Mouse (Mus musculus) adrenal gland, adult 18-20 months (tissue): ENCODE measurements at regions not wholly inside any gene's neighbourhood (a gene's known extent, or its start where the extent isn't known, plus 50 kb on each side); places are given as distances from the start of the nearest gene placed in this dataset.
A peak's percentile ranks its signal among the peaks of the same experiment; 100 is the strongest.
"Not testable (repeated sequence)": the region's sequence is repeated elsewhere in the genome, so short reads cannot be mapped to it uniquely, and the experiment has no call there.

Source experiments
- DNase-seq, 2 experiments: peaks; one replicate each; pipeline ENCODE4 v3.0.0; 2021 to 2022; ENCODE audit warnings: low spot score in 2 of 2

DNA sequence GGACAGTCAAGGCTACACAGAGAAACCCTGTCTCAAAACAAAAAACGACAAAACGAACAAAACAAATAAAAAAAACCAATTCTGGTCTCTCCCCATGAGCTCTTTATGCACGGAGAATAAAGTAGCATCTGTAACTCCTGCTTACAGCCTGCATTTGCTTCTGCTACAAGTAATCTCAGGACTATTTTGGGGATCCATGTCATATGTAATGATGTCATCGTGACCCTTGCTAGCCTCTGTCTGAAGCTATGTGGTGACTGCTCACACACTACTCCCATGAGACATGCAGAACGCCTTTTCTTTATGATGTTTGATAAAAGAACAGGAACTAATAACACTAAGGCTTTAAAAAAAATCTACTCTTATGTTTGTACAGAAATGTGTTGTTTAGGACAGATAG, 448.0 kb downstream of the Cbln4 start:
- DNase-seq = no peak

- no peak for DNase-seq
Observed at GRCm38 (mm10) chr2:171593884-171594283, 449.4 kb downstream of the Cbln4 start.

DNA sequence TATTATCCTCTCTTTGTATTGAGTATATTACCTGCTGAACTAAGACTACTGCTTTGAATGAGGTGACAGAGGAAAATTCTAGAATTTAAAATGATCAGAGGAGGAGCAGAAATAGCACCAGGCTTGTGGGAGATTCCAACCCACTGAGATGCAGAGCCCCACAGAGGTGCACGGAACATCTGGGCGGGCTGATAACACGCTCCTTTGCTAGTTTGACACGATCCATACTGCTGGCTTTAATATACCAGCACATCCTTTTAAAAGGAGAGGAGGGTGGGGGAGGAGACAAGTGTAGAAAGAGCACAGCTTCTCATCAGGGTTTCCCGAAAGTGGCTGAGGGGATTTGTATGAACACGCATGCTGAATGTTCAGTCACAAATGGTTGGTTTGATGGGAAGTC, 451.0 kb downstream of the Cbln4 start:
- no peak for DNase-seq

DNA sequence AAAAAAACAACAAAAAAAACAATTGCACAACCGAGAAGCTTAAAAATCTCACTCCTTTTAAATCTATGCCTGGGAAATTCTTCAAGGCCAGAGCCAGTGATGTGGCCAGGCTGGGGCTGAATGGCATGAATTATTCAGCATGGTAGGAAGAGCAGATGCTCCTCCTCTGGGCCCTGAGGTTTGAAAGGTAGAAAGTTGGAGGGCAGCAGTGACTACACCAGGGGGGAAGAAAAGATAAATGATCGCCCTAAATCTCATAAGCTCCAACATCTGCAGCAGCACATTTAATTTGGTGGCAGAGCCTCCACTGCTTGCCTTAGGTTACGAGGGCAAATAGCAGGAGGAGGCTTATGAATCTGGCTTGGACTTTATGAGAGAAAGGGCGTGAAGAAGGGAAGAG, 455.1 kb downstream of the Cbln4 start:
- no peak for DNase-seq

- no peak for DNase-seq
Observed at GRCm38 (mm10) chr2:171587635-171588034, 455.6 kb downstream of the Cbln4 start.

DNA sequence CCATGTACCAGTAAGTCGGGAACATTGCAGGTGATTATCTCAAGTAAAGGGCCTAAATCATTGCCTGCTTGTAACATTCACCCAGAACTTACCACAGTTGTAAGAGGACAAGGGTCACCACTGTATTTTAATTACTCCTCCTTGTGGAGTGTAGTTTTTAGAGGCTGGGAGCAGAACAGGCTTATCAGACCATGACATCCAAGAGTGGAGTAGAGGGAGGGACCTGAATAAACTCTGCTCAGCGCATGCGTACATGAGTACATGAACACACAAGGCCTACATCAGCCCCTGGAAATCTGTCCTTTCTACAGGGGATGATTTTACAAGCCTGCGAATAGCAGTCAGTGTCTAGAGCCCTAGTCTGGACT, 456.4 kb downstream of the Cbln4 start:
- DNase-seq = no peak

- no peak for DNase-seq
Observed at GRCm38 (mm10) chr2:171586217-171586852, 456.9 kb downstream of the Cbln4 start.

GRCm38 (mm10) chr2:171574360-171574759, 468.9 kb downstream of the Cbln4 start:
- DNase-seq = no peak

GRCm38 (mm10) chr2:171562656-171563055, 480.6 kb downstream of the Cbln4 start:
- no peak for DNase-seq

DNA sequence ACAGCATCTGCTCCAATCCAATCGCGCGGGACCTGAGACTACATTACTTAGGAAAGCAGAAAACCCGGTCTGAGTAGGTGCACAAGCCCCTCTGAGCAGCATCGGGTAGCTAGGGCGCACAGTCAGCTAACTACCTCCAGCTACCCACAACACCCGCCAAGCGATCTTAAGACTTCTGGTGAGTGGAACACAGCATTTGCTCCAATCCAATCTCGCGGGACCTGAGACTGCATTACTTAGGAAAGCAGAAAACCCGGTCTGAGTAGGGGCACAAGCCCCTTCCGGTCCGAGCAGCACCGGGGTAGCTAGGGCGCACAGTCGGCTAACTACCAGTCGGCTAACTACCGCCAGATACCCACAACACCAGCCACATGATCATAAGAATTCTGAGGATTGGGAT, 500.5 kb downstream of the Cbln4 start:
- not testable (repeated sequence) for DNase-seq

DNA sequence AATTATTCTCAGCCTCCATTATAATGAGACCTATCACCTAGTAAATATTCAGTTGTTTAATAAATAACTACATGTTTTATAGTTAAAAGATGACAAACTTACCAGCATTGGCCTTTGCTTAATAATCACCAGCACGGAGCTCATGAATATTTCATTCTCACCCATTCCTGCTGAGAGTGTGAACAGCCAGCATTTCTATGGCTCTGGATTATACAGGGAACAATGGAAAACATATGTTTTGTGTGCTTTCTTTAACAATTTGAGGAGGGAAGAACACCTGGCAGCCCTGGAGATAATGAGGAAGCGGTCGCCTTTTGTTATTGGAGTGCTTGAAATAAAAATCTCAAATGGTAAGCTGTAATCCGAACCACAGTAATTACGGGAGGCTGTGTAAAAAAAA, 528.4 kb downstream of the Cbln4 start:
- DNase-seq = no peak

DNA sequence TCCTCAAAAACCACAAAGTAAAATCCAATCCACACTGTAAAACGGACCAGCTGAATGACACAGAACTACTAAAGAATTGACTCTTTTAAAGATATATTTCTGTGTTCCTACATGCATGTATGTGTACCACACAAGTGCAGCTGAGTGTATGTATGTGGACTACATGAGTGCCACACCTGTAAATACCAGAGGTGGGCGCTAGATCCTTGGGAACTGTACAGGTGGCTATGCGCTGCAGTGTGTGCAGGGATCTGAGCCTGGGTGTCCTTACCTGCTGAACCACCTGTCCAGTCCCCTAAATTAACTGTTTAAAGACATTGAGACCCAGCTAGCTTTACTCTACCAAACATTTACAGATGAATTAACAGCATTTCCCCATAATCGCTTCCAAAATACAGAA, 546.6 kb downstream of the Cbln4 start:
- DNase-seq = no peak

GRCm38 (mm10) chr2:171493741-171494140, 549.5 kb downstream of the Cbln4 start:
- peak; percentile 59 to 69 for DNase-seq

GRCm38 (mm10) chr2:171487284-171487683, 556.0 kb downstream of the Cbln4 start:
- DNase-seq = no peak

DNA sequence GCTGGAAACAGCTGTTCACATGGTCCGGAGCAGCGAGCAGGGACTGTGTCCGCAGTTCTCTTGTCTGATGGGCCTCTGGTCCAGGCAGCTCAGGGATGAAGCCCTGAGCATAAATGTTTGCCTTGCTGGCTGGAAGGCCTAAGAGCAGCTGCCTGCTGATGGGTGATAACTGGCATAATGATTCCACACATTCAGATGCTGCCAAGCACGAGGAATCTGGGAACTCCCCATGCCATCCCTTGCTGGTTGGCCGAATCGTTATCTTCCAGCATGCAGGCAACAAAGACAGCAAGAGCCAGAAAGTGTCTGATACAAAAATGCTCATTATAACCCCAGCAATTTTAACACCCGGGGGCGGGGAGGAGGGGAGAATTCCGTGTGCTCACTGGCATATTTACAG, 590.0 kb downstream of the Cbln4 start:
- DNase-seq = no peak

GRCm38 (mm10) chr2:171406057-171406456, 637.2 kb downstream of the Cbln4 start:
- no peak for DNase-seq

- no peak for DNase-seq
Observed at GRCm38 (mm10) chr2:171388936-171389335, 654.3 kb downstream of the Cbln4 start.

- no peak for DNase-seq
Observed at GRCm38 (mm10) chr2:171373457-171373856, 641.9 kb downstream of the Dok5 start.

DNA sequence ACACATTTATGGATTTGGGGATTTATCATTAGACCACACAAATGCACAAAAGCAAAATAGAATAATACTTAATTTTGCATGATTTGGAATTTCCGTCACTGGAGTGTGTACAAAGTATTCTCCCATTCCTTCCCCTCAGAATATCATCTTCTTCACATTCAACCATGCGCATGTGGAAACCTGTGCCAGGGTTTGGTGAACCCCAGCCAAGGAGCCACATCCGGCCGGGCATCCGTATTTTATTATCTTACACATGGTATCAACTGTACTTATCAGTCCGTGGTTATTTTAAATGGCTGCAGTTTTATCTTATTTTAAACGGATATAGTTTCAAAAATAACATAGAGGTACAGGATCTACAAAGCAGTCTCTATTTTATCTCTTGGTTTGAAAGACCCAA, 641.4 kb downstream of the Dok5 start:
- DNase-seq = no peak

DNA sequence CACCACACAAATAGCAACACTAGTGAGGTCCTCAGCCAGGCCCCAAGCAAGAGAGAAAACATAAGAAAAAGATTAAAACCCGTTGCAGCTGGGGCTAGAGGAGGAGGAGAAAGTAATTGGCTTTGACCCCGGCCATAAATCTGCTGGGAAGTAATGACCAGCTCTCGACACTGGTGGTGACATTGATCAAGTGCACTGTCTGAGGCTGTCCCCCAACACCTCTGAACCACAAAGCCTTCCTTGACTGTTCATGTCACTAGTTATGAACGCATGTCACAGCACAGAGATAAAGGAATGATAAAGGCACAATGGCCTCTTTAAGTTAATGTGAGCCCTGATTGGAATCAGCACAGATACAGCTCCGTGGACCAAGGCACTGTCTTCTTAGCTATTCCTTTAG, 640.1 kb downstream of the Dok5 start:
- no peak for DNase-seq

GRCm38 (mm10) chr2:171365553-171365952, 633.9 kb downstream of the Dok5 start:
- DNase-seq = no peak

DNA sequence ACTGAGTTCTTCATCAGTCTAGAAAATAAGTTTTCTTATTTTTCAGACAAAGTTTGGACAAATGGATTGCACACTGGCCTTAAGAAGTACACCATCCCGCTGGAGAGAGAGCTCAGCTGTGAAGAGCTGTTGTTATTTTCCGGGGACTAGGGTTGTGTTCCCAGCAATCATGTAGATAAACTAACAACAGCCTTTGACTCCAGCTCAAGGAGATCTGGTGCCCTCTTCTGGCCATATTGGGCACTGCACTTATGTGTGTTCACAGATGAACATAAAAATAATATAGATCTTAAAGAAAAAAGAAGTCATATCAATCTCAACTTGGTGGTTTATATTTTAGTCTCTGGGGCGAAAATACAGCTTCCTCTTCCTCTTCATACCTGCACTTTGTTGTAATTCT, 633.0 kb downstream of the Dok5 start:
- DNase-seq = no peak

DNA sequence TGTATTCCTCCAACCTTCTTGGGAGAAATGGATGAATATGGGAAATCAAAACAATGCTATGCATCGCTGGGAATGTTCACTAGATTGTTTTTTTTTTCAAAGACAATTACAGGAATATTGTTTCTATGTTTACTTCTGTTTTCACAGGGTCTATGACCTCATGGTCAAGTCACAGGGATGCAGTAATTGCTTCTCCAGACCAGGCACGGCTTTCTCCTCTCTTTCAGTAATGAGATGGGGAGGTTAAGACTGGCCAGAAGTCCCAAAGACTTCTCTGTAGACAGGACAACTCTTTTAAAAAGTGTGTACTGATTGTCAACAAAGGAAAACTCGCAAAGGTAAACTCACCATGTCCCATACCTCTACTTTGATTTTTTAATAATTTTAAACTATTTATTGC, 631.8 kb downstream of the Dok5 start:
- DNase-seq = no peak
